Mouse (Mus musculus) stomach, adult 2 months (tissue): ENCODE measurements around the gene Mpl. TPM values are rescaled to one million over a fixed set of nuclear protein-coding genes. Genes with fewer than 3 reads are reported as not detected.

Experiments used
- polyA plus RNA-seq: library from polyadenylated mRNA; depleted of rRNA; stranded (reverse); fragments of >200 nt; gene quantifications from 2 replicates; pipeline ENCODE4 v1.2.3, GENCODE M21; 2012; rRNA removed

Gene Mpl
- polyA plus RNA-seq, result 0.06 and 0.13 TPM in 2 replicates

GRCm38 (mm10) chr4:118457345-118457975 is at the start of gene Mpl:
Mpl (minus strand) TSS chr4:118457513.

GRCm38 (mm10) chr4:118489717-118490132 is 32.4 kb upstream of the Mpl start, which contains the start of gene Tie1:
Tie1 (minus strand) TSS chr4:118490061.

GRCm38 (mm10) chr4:118436820-118437603 is 20.3 kb downstream of the Mpl start, which contains the start of gene Cdc20:
Cdc20 (minus strand) TSS chr4:118437352.

GRCm38 (mm10) chr4:118427768-118428451 is 29.4 kb downstream of the Mpl start, which contains the start of gene Elovl1:
Elovl1 (plus strand) TSS chr4:118428093.

GRCm38 (mm10) chr4:118409142-118409900 is 48.0 kb downstream of the Mpl start, which contains the start of the genes Szt2 and Med8:
Szt2 (minus strand) TSS chr4:118409273.
Med8 (plus strand) TSS chr4:118409337.

Other genes with a start within 250 kb of the Mpl start
- 55.7 and 66.2 TPM in 2 replicates for gene Ptprf, start 166.1 kb downstream of the Mpl start, polyA plus RNA-seq
- gene Szt2, start 48.2 kb downstream of the Mpl start, polyA plus RNA-seq, result 12.3 and 16.3 TPM in 2 replicates
- 7.6 and 7.9 TPM in 2 replicates for gene Med8, start 48.2 kb downstream of the Mpl start, polyA plus RNA-seq
- gene Elovl1, start 29.4 kb downstream of the Mpl start, polyA plus RNA-seq, result 298 and 386 TPM in 2 replicates
- gene Cdc20, start 20.2 kb downstream of the Mpl start, polyA plus RNA-seq, result 16.8 and 16.9 TPM in 2 replicates
- gene Tie1, start 32.5 kb upstream of the Mpl start, polyA plus RNA-seq, result 11.6 and 16.0 TPM in 2 replicates
- gene 2610528J11Rik, start 69.5 kb upstream of the Mpl start, polyA plus RNA-seq, result 39.2 and 42.8 TPM in 2 replicates
- 32.9 and 43.0 TPM in 2 replicates for gene Tmem125, start 86.5 kb upstream of the Mpl start, polyA plus RNA-seq
- gene Cfap57, start 163.3 kb upstream of the Mpl start, polyA plus RNA-seq, result 0.04 and 0.05 TPM in 2 replicates
- gene Ebna1bp2, start 163.3 kb upstream of the Mpl start, polyA plus RNA-seq, result 1.3 and 1.7 TPM in 2 replicates
- not detected in 2 replicates for gene Olfr62, start 201.4 kb upstream of the Mpl start, polyA plus RNA-seq
- gene Olfr1342, start 235.2 kb upstream of the Mpl start, polyA plus RNA-seq, result not detected in 2 replicates
- gene Olfr1341, start 246.0 kb upstream of the Mpl start, polyA plus RNA-seq, result not detected in 2 replicates